Mouse (Mus musculus) liver, embryonic 12.5 days (tissue): ENCODE data around the gene Sgpl1. TPM values are rescaled to one million over a fixed set of nuclear protein-coding genes. Genes with fewer than 3 reads are reported as not detected.

Source experiments
- ATAC-seq: fragments of 200-750 bp; cut with Nextera tagmentation; 2 replicates; pipeline ENCODE4 v1.8.0; 2017; ENCODE audit warnings: moderate number of reproducible peaks, mild to moderate bottlenecking, moderate library complexity
- H3K27ac ChIP-seq: fragments of 300-500 bp; sonication (generic); 2 replicates; pipeline ENCODE4 v1.5.1; 2016; ENCODE audit warnings: mild to moderate bottlenecking
- H3K27me3 ChIP-seq: fragments of 300-500 bp; sonication (generic); replicated peaks from 2 replicates; pipeline ENCODE4 v1.6.1; 2016; ENCODE audit warnings: mild to moderate bottlenecking, moderate library complexity
- H3K36me3 ChIP-seq: fragments of 300-500 bp; sonication (generic); 2 replicates; pipeline ENCODE4 v1.6.1; 2016; ENCODE audit warnings: mild to moderate bottlenecking, moderate library complexity
- H3K4me1 ChIP-seq: fragments of 300-500 bp; sonication (generic); 2 replicates; pipeline ENCODE4 v1.6.1; 2016
- H3K4me2 ChIP-seq: fragments of 300-500 bp; sonication (generic); 2 replicates; pipeline ENCODE4 v1.6.1; 2016; ENCODE audit warnings: mild to moderate bottlenecking, moderate library complexity
- H3K4me3 ChIP-seq: fragments of 300-500 bp; sonication (generic); 2 replicates; pipeline ENCODE4 v1.5.1; 2016; ENCODE audit warnings: mild to moderate bottlenecking, moderate library complexity
- H3K9ac ChIP-seq: fragments of 300-500 bp; sonication (generic); 2 replicates; pipeline ENCODE4 v1.6.1; 2016; ENCODE audit warnings: mild to moderate bottlenecking, moderate library complexity
- H3K9me3 ChIP-seq: fragments of 300-500 bp; sonication (generic); replicated peaks from 2 replicates; pipeline ENCODE4 v1.6.1; 2016; ENCODE audit warnings: mild to moderate bottlenecking, moderate library complexity
- WGBS: fragments of 180-500 bp; shearing (Covaris S2); methylation state at CpG from one replicate; pipeline ENCODE4 v1.1.7; 2016; ENCODE audit not compliant: insufficient replicate concordance; 5-methylcytosine and 5-hydroxymethylcytosine counted together
- microRNA-seq: library from miRNA; unstranded; fragments of <30 nt; microRNA quantifications from one replicate; pipeline ENCODE4, GENCODE M21; 2017
- polyA plus RNA-seq: library from polyadenylated mRNA; unstranded; fragments of >200 nt; fragmentation: Nextera tagmentation; extraction: Ambion mirVana; gene quantifications from 2 replicates; pipeline ENCODE4 v1.2.1, GENCODE M21; 2016

Gene Sgpl1
- polyA plus RNA-seq, 1 experiment from 2014 or later, result 18.6 TPM

- Histone ChIP-seq H3K4me2 (no peak overlapping the region), H3K27me3 (peaks cover 18% of the 10 kb centered on the region), H3K9me3 (peaks cover 6% of the 10 kb centered on the region; the same call in 1 of the 2 replicates), H3K27ac (no peak overlapping the region), H3K4me3 (no peak overlapping the region), H3K36me3 (no peaks in the 10 kb centered on the region), H3K4me1 (peaks cover 6% of the 10 kb centered on the region; the same call in 1 of the 2 replicates), H3K9ac (no peak overlapping the region)
- no peak for ATAC-seq
- 82% methylated on average over 7 of the region's 7 CpGs for WGBS
Measured at GRCm38 (mm10) chr10:61056661-61057060, 90.8 kb downstream of the Sgpl1 start.

DNA sequence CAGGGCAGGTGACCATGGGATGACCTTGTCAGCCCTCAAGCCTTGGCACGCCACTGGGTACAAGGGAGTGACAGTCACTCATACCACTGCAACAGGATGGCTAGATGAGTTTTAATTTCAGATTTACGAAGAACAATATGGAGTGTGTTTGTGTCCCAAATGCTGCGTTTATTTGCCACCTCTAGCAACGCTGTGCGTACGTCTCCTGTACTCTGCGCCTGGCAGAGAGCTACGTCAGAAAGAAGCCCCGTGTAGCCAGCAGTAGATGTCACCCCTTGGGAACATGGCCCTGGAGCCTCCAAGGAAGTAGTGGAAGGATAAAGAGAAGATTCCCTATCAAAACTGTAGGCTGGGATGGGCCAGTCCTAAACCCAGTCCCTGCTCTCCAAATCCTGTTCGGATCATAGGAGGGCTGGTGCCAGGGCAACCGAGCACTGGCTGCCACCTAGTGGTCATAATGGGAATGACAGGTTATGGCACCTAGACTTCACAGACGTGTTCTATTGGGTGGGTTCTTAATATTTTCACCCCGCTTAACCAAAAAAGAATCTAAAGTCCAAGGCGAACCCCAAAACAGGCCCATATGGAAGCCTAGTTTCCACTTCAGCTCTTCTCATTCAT is 95.4 kb downstream of the Sgpl1 start:
- Histone ChIP-seq H3K4me3 (no peak overlapping the region), H3K9ac (no peak overlapping the region), H3K27me3 (peaks cover 24% of the 10 kb centered on the region), H3K9me3 (peaks cover 6% of the 10 kb centered on the region; the same call in 1 of the 2 replicates), H3K27ac (no peak overlapping the region), H3K4me1 (no peaks in the 10 kb centered on the region), H3K36me3 (no peaks in the 10 kb centered on the region), H3K4me2 (no peak overlapping the region)
- no peak for ATAC-seq
- WGBS, result 52% methylated on average over 14 of the region's 14 CpGs

Small RNA genes within 50 kb of the gene (microRNA-seq; reads per million reads assigned to microRNA genes)
- not detected for gene Gm44308

Other genes with a start within 250 kb of the Sgpl1 start
- gene Pcbd1, start 58.4 kb downstream of the Sgpl1 start, polyA plus RNA-seq, result 123 and 125 TPM in 2 replicates
- not detected in 2 replicates for gene Tbata, start 24.3 kb upstream of the Sgpl1 start, polyA plus RNA-seq
- 0.27 and 0.38 TPM in 2 replicates for gene Adamts14, start 125.7 kb upstream of the Sgpl1 start, polyA plus RNA-seq
- gene Prf1, start 150.1 kb upstream of the Sgpl1 start, polyA plus RNA-seq, result not detected in 2 replicates
- gene Pald1, start 235.8 kb upstream of the Sgpl1 start, polyA plus RNA-seq, result 12.1 and 12.4 TPM in 2 replicates